Mouse (Mus musculus) liver, embryonic 11.5 days (tissue): ENCODE measurements around the gene Scml4. TPM values are rescaled to one million over a fixed set of nuclear protein-coding genes. Genes with fewer than 3 reads are reported as not detected.

ENCODE experiments used
- ATAC-seq: fragments of 200-750 bp; cut with Nextera tagmentation; replicated peaks from 2 replicates; pipeline ENCODE4 v1.8.0; 2017; ENCODE audit warnings: moderate number of reproducible peaks, mild to moderate bottlenecking, moderate TSS enrichment, moderate library complexity; ENCODE audit not compliant: low FRiP score
- DNase-seq: peaks from one replicate; pipeline ENCODE4 v3.0.0-alpha.2; 2017; ENCODE audit warnings: low spot score
- H3K27ac ChIP-seq: fragments of 300-500 bp; sonication (generic); 2 replicates; pipeline ENCODE4 v1.5.1; 2014; ENCODE audit warnings: mild to moderate bottlenecking, low read depth, low read length, control low read depth
- H3K27me3 ChIP-seq: fragments of 300-500 bp; sonication (generic); replicated peaks from 2 replicates; pipeline ENCODE4 v1.6.1; 2014; ENCODE audit warnings: low read length, mixed read lengths; ENCODE audit not compliant: control insufficient read depth, insufficient read depth
- H3K36me3 ChIP-seq: fragments of 300-500 bp; sonication (generic); 2 replicates; pipeline ENCODE4 v1.6.1; 2014; ENCODE audit warnings: mild to moderate bottlenecking, low read length, moderate library complexity, mixed read lengths; ENCODE audit not compliant: control insufficient read depth, insufficient read depth
- H3K4me1 ChIP-seq: fragments of 300-500 bp; sonication (generic); replicated peaks from 2 replicates; pipeline ENCODE4 v1.6.1; 2014; ENCODE audit warnings: low read length, mixed read lengths; ENCODE audit not compliant: control insufficient read depth, insufficient read depth
- H3K4me2 ChIP-seq: fragments of 300-500 bp; sonication (generic); 2 replicates; pipeline ENCODE4 v1.6.1; 2014; ENCODE audit warnings: mild to moderate bottlenecking, control low read depth, moderate library complexity
- H3K4me3 ChIP-seq: fragments of 300-500 bp; sonication (generic); 2 replicates; pipeline ENCODE4 v1.5.1; 2014; ENCODE audit warnings: low read depth, low read length, control low read depth
- H3K9ac ChIP-seq: fragments of 300-500 bp; sonication (generic); 2 replicates; pipeline ENCODE4 v1.6.1; 2014; ENCODE audit warnings: low read depth, low read length, control low read depth
- H3K9me3 ChIP-seq: fragments of 300-500 bp; sonication (generic); 2 replicates; pipeline ENCODE4 v1.6.1; 2016; ENCODE audit warnings: low read length, inconsistent platforms, mixed read lengths; ENCODE audit not compliant: control insufficient read depth
- WGBS: fragments of 180-500 bp; shearing (Covaris S2); extraction: QIAGEN DNeasy Blood & Tissue Kit; methylation state at CpG from one replicate; pipeline ENCODE4 v1.1.7; 2014; 5-methylcytosine and 5-hydroxymethylcytosine counted together
- polyA plus RNA-seq: library from polyadenylated mRNA; unstranded; fragments of >200 nt; fragmentation: Nextera tagmentation; extraction: Ambion mirVana; gene quantifications from 2 replicates; pipeline ENCODE4 v1.2.1, GENCODE M21; 2014

Gene Scml4
- polyA plus RNA-seq, 1 experiment from 2014 or later, result 0.40 TPM

DNA sequence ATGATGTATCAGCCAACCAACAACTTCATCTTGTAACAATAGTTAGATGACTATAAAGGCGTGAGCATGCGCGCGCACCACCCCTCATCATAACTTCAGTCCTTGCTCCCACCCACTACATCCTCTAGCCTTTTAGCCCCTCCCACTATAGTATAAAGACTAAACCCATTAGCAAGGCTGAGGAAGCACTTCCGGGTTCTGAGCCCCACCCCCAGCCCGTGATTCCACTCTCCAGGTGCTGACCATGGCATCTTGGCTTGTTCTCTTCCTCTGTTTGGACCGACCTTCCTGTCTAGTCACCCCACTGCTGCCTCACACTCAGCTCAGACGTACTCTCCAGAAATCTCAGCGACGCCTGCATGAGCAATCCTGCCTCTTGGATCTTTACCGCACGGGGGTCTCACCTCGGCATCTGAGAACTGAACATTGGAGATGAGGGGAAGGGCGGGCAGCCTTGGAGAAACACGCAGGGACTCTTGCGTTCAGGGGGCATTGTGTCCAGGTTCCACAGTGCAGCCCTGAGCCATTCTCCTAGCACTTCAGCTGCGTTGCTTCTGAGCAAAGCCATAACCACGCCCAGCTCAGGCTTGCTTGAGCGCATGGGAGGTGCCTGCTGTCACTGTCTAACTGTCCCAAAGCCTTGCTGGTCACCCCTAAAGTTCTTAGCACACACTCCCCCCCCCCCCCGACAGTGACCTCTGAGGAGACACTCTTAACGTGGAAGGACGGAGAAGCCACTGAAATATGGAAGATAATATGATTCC lies 65.1 kb downstream of the Scml4 start:
- DNase-seq, result no peak
- no peaks in the 10 kb centered on the region for H3K36me3 ChIP-seq
- H3K27me3 ChIP-seq, result no peaks in the 10 kb centered on the region
- H3K4me2 ChIP-seq, result peak overlapping the region; percentile 31; the same call in 1 of the 2 replicates
- WGBS, result 68% methylated on average over 22 of the region's 22 CpGs
- ATAC-seq, result no peak
- no peak overlapping the region for H3K9ac ChIP-seq
- no peaks in the 10 kb centered on the region for H3K4me1 ChIP-seq
- no peak overlapping the region for H3K4me3 ChIP-seq
- H3K9me3 ChIP-seq, result no peaks in the 10 kb centered on the region
- H3K27ac ChIP-seq, result no peak overlapping the region

GRCm38 (mm10) chr10:42930121-42930650 lies 70.0 kb downstream of the Scml4 start:
- no peaks in the 10 kb centered on the region; the same call in 1 of the 2 replicates for H3K4me1 ChIP-seq
- H3K9ac ChIP-seq, result no peak overlapping the region
- 86% methylated on average over 23 of the region's 23 CpGs for WGBS
- H3K27me3 ChIP-seq, result no peaks in the 10 kb centered on the region
- H3K4me3 ChIP-seq, result no peak overlapping the region
- no peaks in the 10 kb centered on the region for H3K36me3 ChIP-seq
- no peak overlapping the region for H3K4me2 ChIP-seq
- DNase-seq (no peak), ATAC-seq (no peak)
- no peak overlapping the region for H3K27ac ChIP-seq
- no peaks in the 10 kb centered on the region for H3K9me3 ChIP-seq

DNA sequence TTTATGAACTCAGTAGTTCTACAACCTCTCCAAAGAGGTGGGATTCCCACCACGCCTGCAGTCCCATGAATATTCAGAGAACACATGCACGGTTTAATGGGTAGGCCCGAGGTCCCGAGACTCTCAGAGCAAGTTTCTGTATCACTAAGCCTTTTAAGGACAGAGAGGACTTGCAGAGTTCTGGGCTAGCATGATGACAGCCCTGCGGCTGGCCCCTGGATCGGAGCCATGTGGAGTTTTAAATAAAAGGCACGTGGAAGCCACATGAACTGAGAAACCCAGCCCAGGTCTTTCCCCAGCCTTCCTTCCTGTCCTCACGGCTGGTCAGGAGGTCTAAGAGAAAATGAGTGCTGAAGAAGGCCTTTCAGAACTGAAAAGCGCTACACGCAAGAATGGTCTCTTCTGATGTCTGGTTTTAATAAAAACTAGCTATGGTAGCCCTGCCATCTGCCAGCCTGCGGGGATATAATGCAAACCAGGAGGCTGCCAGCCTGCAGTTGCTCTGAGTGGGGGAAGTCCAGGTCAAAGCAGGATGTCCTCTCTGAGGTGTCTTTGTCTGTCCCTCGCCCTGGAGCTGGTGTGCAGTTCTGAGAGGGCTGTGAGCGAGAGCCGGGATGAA lies 72.8 kb downstream of the Scml4 start:
- Histone ChIP-seq H3K36me3 (no peaks in the 10 kb centered on the region), H3K4me2 (no peak overlapping the region), H3K4me1 (no peaks in the 10 kb centered on the region; the same call in 1 of the 2 replicates), H3K27ac (no peak overlapping the region), H3K4me3 (no peak overlapping the region), H3K9ac (no peak overlapping the region), H3K9me3 (no peaks in the 10 kb centered on the region), H3K27me3 (0 out of 2 replicates have a peak, but pooled peaks cover 1% of the 10 kb centered on the region)
- ATAC-seq, result no peak
- 70% methylated on average over 14 of the region's 14 CpGs for WGBS
- DNase-seq, result no peak

- DNase-seq (no peak), ATAC-seq (no peak)
- Histone ChIP-seq H3K9ac (no peak overlapping the region), H3K36me3 (no peaks in the 10 kb centered on the region), H3K27ac (no peak overlapping the region), H3K9me3 (no peaks in the 10 kb centered on the region), H3K27me3 (0 out of 2 replicates have a peak, but pooled peaks cover 2% of the 10 kb centered on the region), H3K4me2 (no peak overlapping the region), H3K4me3 (no peak overlapping the region), H3K4me1 (no peaks in the 10 kb centered on the region; the same call in 1 of the 2 replicates)
- 40% methylated on average over 8 of the region's 8 CpGs for WGBS
Measured at GRCm38 (mm10) chr10:42934672-42935071, 74.5 kb downstream of the Scml4 start.

- Histone ChIP-seq H3K4me3 (no peak overlapping the region), H3K27ac (no peak overlapping the region), H3K4me1 (no peaks in the 10 kb centered on the region; the same call in 1 of the 2 replicates), H3K4me2 (no peak overlapping the region), H3K9me3 (no peaks in the 10 kb centered on the region), H3K9ac (no peak overlapping the region), H3K27me3 (0 out of 2 replicates have a peak, but pooled peaks cover 2% of the 10 kb centered on the region), H3K36me3 (no peaks in the 10 kb centered on the region)
- no peak for DNase-seq
- no peak for ATAC-seq
Measured at GRCm38 (mm10) chr10:42936205-42936604, 76.0 kb downstream of the Scml4 start.

DNA sequence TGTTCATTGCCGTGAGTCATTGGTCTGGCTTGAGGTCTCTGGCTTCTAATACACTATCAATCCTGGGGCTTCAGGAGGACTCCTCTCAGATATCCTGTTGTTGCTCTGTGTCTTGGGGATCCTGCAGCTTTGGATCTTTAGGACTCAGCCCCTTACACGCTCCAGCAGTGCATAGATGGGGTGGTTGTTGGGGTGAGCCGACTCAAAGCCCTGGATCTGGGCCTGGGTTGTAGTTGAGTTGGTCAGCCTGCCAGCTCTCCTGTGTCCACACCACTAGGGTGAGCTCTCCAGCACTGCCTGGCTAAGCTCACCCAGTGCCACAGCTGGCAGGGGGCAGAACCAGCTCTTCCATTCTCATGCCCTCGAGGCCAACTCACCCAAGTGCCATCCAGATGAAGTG lies 78.2 kb downstream of the Scml4 start:
- WGBS, result 78% methylated on average over 4 of the region's 4 CpGs
- DNase-seq, result no peak
- Histone ChIP-seq H3K4me2 (no peak overlapping the region), H3K4me3 (no peak overlapping the region), H3K36me3 (no peaks in the 10 kb centered on the region), H3K9ac (no peak overlapping the region), H3K27me3 (0 out of 2 replicates have a peak, but pooled peaks cover 2% of the 10 kb centered on the region), H3K9me3 (no peaks in the 10 kb centered on the region), H3K4me1 (no peaks in the 10 kb centered on the region; the same call in 1 of the 2 replicates), H3K27ac (no peak overlapping the region)
- ATAC-seq, result no peak

DNA sequence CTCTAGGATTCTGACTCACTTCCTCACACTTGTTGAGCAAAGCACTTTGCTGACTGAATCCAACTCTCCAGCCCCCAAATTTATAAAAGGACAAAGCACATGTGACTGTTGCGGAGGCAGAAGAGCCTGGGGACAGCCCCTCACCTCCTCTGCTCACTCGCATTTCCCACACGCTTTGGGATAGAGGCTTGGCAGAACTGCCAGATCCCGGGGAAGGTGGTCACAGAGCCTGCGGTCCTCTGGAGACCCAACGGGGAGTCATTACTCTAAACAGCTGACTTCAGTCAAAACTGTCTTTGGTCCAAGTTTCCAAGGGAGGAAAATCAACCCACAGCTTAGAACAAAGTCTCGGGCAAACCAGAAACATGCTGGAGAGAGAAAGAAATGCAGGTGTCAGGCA lies 79.5 kb downstream of the Scml4 start:
- no peak for DNase-seq
- Histone ChIP-seq H3K36me3 (no peaks in the 10 kb centered on the region), H3K27me3 (0 out of 2 replicates have a peak, but pooled peaks cover 2% of the 10 kb centered on the region), H3K4me2 (no peak overlapping the region), H3K9ac (no peak overlapping the region), H3K4me3 (no peak overlapping the region), H3K4me1 (no peaks in the 10 kb centered on the region; the same call in 1 of the 2 replicates), H3K9me3 (no peaks in the 10 kb centered on the region), H3K27ac (no peak overlapping the region)
- ATAC-seq, result no peak
- 79% methylated on average over 7 of the region's 7 CpGs for WGBS

- Histone ChIP-seq H3K4me2 (no peak overlapping the region), H3K4me3 (no peak overlapping the region), H3K36me3 (no peaks in the 10 kb centered on the region), H3K27ac (no peak overlapping the region), H3K9ac (no peak overlapping the region), H3K4me1 (no peaks in the 10 kb centered on the region), H3K9me3 (no peaks in the 10 kb centered on the region), H3K27me3 (0 out of 2 replicates have a peak, but pooled peaks cover 2% of the 10 kb centered on the region)
- ATAC-seq (no peak), DNase-seq (no peak)
- WGBS, result 66% methylated on average over 21 of the region's 21 CpGs
Measured at GRCm38 (mm10) chr10:42940193-42941050, 80.3 kb downstream of the Scml4 start.
